Mouse (Mus musculus): ENCODE measurements around the gene Usp17lb.

DNA sequence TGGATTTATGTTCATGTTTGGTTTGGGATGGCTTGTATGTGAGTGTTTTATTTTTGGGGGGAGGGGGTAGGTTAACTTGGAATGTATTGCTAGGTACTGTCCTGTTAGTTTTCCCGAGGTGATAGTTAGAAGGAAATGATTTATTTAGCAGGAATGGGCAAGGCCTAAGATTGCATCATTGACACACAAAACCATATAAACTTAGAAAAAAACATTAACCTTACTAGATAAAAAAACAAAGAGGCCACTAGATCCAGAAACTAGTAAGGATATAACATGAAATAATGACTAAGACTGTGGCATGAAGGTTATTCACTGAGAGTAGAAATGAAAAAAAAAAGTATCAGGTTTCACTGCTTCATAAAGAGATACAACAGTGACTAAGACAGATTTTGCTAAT is 15.3 kb upstream of the Usp17lb start:
- TF ChIP-seq CTCF (IDR thresholded peaks at IDR 0.05; ENCODE audit: borderline replicate concordance, control insufficient read depth, extremely low read depth, insufficient read depth, low read length, poor library complexity): no peak
- no peak for TF ChIP-seq POLR2A (IDR thresholded peaks at IDR 0.05; ENCODE audit: control insufficient read depth, extremely low read depth, insufficient read depth, low read length, poor library complexity)

Data from thymus, adult 2 months (tissue).